Mouse (Mus musculus): ENCODE data around the gene Pld5.

The Pld5 gene

GRCm38 (mm10) chr1:176183991-176184390 is 91.1 kb downstream of the Pld5 start:
- ChIA-PET POLR2A (interaction anchor here in 1 of 4 experiments (0.5 kb wide), 1 partner anchor 78 kb away, joined by 4 read pairs; no protein-coding TSS in a partner anchor), CTCF (no interaction called here)

- ChIA-PET POLR2A (no interaction called here), CTCF (no interaction called here)
Observed at GRCm38 (mm10) chr1:176174971-176175370, 100.1 kb downstream of the Pld5 start.

DNA sequence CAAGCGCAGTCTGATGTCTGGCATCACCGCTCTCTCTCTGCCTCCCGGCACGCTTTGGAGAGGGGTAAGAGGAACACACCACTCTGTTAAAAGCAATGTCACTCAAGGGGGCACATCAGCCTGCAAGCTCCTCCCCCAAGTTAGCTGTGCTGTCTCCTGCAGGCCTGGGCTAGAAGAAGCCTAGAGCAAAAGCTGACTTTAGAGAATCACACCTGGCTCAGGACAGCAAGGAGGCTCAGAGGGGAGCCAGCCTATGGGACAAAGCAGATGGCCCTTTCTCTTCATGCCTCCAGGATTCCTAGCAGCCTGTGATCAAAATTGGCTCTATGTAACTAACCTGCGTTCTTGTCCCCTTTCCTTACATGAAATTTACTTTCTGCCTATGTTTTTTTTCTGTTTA is 107.3 kb downstream of the Pld5 start:
- ChIA-PET CTCF (no interaction called here), POLR2A (no interaction called here)

DNA sequence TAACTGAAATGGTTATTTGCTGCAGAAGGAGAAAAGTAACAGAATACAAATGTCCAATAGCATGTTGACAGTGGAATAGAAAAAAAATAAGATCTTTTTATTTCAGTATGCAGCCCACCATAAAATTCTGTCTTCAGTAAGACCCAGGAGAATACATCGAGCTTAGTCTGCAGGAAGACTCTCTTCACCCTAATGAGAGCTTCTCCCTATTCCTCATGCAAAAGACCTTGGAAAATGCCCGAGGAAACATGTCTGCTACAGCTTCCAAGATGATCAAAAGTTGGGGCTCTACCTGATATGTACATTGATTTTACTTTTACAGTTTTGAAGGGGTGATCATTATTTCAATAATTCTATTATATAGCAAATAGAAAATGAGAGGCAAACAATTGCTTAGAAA is 108.0 kb downstream of the Pld5 start:
- POLR2A ChIA-PET: no interaction called here
- CTCF ChIA-PET: no interaction called here

DNA sequence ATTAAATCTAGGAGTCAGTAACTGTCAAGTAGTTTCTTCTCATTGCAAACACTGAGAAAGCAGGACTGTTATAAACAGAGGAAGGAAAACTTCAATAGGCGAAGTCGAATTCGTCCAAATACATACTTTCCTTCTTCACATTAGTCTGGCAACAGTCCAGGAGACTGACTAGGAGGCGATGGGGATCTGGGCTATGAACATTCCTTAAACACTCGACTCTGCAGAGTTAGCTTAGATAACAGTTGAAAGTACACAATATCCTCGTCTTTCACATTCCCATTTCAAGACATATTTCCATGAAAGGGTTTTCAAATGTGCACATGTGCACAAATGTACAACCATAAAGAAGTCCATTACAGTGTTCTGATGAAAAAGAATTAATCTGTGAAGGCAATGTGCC is 129.8 kb downstream of the Pld5 start:
- ChIA-PET POLR2A (no interaction called here), CTCF (no interaction called here)

DNA sequence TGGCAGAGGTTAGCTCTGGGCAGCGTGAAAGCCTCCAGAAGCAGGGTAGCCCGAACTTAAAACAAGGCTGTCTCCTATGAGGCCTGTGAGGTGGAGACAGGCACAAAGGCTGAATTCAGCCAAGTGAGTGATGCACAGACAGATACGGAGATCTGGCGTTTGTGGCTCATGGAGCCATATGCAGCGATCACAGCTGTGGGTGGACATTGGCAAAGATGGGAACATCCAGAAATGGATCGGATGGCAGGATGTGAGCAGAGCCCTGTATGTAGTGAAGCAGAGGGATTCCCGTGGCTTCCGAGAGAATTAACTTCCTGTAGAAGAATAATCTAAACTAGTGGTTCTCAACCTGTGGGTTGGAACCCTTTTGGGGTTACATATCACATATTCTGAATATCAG is 140.7 kb downstream of the Pld5 start:
- POLR2A ChIA-PET: no interaction called here

DNA sequence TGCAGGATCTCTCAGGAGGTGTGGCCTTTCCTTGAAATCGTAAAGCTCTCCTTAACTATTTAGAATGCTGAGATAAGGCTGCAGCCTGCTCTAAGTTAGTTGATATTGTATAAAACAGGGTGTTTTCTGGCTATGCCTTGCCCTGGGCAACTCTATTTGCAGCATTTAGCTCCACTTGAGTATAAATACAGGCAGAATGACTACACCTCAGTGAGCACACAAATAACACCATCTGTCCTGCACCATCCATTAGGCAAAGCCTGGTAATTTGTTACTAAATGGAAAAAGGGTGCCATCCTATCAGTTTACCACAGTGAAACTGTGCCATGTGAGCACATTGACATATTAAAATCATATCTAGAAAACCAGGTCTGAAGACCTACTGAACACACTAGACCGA is 149.3 kb downstream of the Pld5 start:
- POLR2A ChIA-PET: no interaction called here

More for the DNA sequence above, 140.7 kb downstream of the Pld5 start:
- CTCF ChIA-PET: no interaction called here

DNA sequence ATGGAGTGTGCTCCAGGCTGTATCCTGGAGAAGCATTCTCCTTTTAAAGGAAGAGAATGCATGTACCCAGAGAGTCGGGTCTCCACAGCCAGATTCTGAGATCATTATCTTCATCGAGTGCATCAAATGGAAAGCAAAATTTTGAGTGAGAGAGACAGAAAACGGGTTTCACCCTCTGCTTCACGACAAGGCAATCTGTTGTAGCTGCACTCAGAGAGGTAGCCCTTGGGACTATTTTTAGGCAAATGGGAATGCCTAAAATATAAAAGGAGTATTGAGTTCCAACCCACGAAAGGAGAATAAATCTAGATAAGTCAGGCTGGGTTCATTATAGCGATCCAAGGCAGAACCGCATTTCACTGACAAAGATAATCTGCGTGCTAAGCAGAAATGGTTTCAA is 150.7 kb downstream of the Pld5 start:
- CTCF ChIA-PET: no interaction called here
- POLR2A ChIA-PET: no interaction called here

More for the DNA sequence above, 149.3 kb downstream of the Pld5 start:
- CTCF ChIA-PET: no interaction called here

DNA sequence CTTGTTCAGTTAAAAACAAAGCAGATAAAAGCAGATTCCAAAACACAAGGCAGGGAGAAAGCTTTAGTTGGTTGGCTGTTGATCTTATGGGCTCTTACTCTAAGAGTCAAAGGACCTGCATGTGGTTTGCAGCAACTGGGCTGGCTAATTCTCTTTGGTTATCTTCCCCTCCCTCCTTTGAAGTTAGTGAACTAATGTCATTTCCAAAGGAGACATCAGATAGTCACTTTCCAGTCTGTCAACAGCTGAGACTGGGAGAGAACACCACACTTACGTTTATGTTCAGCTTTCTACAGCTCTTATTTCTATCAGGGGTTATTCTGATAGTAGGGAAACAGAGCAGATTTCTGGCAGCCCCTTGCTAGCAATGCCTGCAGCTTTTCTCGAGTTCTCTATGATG is 151.3 kb downstream of the Pld5 start:
- POLR2A ChIA-PET: no interaction called here
- CTCF ChIA-PET: no interaction called here

DNA sequence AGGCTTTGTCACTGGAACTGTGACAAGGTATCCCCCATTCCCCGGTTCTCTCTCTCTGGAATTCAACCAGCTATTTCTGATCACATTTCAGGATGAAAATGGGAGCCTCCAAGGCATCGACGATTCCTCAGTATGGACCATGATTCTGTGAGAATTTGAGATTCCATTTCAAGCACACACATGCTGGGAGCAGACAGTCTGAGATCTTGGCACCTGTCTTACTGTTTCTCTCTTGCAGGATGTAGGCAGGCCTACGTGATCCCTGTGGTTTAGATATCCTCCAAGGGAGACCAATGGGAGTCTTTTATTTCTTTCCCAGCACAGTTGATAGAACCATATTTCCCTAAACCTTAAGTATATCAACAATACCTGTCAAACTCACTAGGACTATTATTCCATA is 159.5 kb downstream of the Pld5 start:
- POLR2A ChIA-PET: no interaction called here
- CTCF ChIA-PET: no interaction called here

- CTCF ChIA-PET: no interaction called here
- POLR2A ChIA-PET: interaction anchor here in 1 of 4 experiments (0.6 kb wide), 1 partner anchor 1456 kb away, joined by 3 read pairs; no protein-coding TSS in a partner anchor
Observed at GRCm38 (mm10) chr1:176098685-176099320, 176.3 kb downstream of the Pld5 start.

- ChIA-PET CTCF (no interaction called here), POLR2A (interaction anchor here in 1 of 4 experiments (0.5 kb wide), 1 partner anchor 33 kb away, joined by 3 read pairs; no protein-coding TSS in a partner anchor)
Observed at GRCm38 (mm10) chr1:176092119-176092518, 183.0 kb downstream of the Pld5 start.

- POLR2A ChIA-PET: no interaction called here
- CTCF ChIA-PET: no interaction called here
Observed at GRCm38 (mm10) chr1:176089382-176089781, 185.7 kb downstream of the Pld5 start.

DNA sequence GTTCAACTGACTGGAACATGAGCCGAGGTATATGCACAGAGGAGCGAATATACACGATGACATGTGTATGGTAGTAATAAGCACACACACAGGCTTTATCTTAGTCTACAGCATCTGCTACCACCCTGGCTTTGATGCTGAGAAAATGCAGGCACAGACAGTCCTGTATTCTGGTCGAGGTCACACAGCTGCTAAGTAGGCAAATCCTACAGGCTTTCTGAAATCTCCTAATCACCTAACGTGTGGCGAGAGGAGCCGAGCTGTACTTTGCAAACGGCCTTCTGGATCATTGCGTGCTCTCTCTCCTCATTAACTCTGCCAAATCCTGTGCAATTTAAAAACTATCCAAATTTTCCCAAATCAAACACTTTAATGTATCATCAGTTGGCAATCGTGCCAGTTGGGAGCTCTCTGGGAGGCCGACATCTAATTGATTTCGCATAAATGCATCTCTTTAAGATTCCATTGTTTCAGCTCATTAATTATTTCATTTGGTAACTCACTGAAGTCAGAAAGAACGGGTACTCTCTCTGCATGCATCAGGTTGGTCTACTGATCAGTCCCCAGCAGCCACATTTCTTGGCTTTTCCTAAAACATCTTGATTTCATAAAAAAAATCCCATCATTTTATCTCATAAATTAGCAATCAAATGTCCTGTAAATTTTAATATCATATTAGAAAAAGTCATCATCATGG is 189.0 kb downstream of the Pld5 start:
- ChIA-PET POLR2A (no interaction called here), CTCF (interaction anchor here in 1 of 4 experiments (0.5 kb wide), 1 partner anchor 549 kb away, joined by 5 read pairs; no protein-coding TSS in a partner anchor)

DNA sequence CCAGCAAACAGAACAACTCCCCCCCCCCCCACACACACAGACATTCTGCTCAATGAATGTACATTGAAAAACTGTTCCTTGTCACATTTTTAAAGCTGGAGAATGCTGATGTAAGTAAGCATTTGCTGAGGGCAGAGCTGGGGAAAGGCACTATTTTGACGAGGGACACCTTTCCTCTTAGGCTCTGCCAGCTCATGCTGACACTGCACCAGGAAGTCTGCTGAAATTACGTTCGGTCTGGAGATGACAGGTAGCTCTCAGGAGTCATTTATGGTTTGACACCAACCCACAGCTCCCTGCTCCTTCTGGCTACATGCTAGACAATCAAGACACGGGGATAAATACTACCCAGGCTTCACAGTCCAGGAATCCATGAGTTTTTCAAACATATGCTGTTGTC is 192.8 kb downstream of the Pld5 start:
- ChIA-PET CTCF (interaction anchor here in 1 of 4 experiments (0.5 to 0.6 kb wide), 2 partner anchors 456 to 1317 kb away, joined by 3 to 5 read pairs; no protein-coding TSS in a partner anchor), POLR2A (interaction anchor here in 1 of 4 experiments (0.6 kb wide), 1 partner anchor 14 kb away, joined by 10 read pairs; no protein-coding TSS in a partner anchor)

DNA sequence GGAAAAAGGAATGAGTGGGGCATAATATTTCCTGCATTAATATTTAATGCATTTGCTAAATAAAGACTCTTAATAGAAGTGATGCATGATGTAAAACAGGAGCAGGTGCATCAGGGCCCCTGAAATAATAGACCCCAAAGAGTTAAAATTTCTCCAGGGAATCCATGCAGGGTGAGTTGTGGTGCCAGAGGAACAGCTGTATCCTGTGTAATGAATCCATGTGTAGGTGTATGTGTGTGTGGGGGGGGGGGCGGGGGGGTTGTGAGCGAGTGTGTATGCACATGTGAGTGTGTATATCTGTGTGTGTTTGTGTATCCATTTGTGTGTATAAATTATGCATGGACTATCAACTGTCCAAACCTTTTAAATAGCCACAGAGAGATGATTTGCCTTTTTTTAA is 194.1 kb downstream of the Pld5 start:
- ChIA-PET CTCF (no interaction called here), POLR2A (no interaction called here)

DNA sequence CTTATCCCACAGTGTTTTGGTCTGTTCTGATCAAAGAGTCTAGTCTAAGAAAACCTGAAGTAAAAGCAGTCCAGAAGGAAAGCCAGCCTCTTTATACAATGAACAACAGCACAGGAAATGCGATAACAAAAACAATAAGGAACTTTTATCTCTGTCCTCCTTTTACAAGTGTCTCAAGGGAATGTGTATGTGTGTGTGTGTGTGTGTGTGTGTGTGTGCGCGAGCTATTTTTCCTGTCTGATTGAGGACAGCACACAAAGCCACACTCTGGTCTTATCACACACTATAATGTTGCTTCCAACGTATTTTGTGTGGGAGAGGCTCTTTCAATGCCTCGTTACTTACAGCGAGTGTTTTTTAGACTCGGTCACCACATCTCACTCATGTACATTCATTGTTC is 196.7 kb downstream of the Pld5 start:
- CTCF ChIA-PET: no interaction called here
- POLR2A ChIA-PET: interaction anchor here in 1 of 4 experiments (0.6 kb wide), 1 partner anchor 19 kb away, joined by 4 read pairs; no protein-coding TSS in a partner anchor

GRCm38 (mm10) chr1:176076799-176077198 is 198.3 kb downstream of the Pld5 start:
- POLR2A ChIA-PET: no interaction called here
- CTCF ChIA-PET: no interaction called here

- CTCF ChIA-PET: no interaction called here
- POLR2A ChIA-PET: interaction anchor here in 1 of 4 experiments (0.7 kb wide), 1 partner anchor 57 kb away, joined by 3 read pairs; no protein-coding TSS in a partner anchor
Observed at GRCm38 (mm10) chr1:176075810-176076209, 199.3 kb downstream of the Pld5 start.

GRCm38 (mm10) chr1:176075409-176075808 is 199.7 kb downstream of the Pld5 start:
- POLR2A ChIA-PET: interaction anchor here in 1 of 4 experiments (0.7 kb wide), 1 partner anchor 57 kb away, joined by 3 read pairs; no protein-coding TSS in a partner anchor
- CTCF ChIA-PET: no interaction called here

DNA sequence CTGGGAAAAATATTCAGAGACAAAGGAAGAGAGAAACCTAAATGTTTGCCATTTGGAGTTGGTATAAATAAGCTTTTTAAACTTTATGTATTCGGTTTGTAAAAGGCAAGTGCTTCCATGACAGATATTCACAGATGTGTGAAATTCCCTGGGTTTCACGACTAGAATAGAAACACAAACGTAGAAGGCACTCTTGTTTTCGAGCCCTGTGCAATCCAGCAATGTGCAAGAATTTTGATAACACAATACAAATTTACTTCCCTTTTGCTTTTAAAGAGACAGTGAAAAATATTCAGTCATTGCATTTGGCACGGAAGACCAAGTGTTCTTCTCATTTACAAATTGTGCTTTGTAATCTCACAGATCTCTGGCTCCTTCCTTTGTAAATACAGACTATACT is 200.6 kb downstream of the Pld5 start:
- ChIA-PET CTCF (no interaction called here), POLR2A (no interaction called here)

All from embryonic stem cell, embryonic (primary cell).